Mouse (Mus musculus) layer of hippocampus, adult 11-12 months (tissue): ENCODE results near the gene Taf3.

ENCODE experiments used
- DNase-seq: peaks from one replicate; pipeline ENCODE4 v3.0.0; 2022; ENCODE audit warnings: low spot score

Taf3 gene

GRCm38 (mm10) chr2:9956546-9956945, 91.8 kb downstream of the Taf3 start:
- DNase-seq: no peak

DNA sequence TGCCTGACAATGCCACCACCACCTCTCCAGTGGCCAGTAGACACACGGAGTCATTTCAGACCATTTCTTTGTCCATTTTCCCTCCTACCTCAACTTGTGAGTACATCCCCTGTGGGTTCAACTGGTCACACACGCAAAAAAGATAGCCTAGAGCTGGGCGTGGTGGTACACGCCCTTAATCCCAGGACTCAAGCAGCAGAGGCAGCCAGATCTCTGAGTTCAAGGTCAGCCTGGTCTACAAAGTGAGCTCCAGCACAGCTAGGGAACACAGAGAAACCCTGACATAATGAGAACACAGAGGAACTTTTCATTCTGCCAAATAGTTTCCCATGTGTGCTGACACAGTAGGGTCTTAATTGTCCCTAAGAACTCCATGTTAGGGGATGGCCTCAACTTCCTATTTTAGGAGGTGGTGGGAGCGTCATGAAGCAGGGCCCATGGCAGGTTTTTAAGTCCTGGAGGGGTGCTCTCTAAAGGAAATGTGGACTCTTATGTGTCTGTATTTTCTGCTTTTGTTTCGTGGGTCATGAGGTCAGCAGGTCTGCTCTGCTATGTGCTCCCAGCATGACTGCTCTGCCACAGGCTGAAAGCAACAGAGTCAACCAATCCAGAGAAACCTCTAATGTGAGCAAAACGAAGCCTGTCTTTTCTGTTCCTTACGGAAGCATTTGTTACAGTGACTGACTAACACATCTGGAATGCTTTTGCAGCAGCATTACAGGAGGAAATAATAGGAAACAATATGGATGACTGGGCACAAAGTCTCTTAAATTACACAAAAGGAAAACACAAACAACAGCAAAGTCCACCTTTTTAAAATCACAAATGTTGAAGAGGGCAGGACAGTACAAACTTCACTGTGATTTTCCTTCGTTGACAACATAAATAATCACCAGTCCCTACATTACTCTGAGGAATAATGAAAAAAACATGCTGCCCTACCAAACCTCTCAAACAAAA, 92.5 kb downstream of the Taf3 start:
- no peak for DNase-seq

DNA sequence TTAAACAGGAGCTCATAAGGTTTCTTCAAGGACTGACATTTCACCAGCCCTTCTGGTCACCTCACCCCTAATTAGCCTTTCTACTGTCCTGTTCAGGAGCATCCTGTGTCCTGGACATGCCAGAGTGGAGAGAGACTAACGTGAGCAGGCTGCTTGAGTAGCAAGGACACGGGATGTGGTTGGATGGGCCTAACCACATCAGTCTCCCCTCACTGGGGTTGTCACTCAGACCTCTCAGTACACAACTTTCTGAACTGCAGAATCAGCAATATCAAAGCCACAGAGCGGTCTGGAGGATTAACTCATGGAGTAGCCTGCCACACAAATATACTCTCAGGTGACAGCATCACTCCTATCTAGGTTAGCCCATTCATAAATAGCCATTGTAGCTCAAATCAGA, 101.7 kb downstream of the Taf3 start:
- DNase-seq: no peak

DNA sequence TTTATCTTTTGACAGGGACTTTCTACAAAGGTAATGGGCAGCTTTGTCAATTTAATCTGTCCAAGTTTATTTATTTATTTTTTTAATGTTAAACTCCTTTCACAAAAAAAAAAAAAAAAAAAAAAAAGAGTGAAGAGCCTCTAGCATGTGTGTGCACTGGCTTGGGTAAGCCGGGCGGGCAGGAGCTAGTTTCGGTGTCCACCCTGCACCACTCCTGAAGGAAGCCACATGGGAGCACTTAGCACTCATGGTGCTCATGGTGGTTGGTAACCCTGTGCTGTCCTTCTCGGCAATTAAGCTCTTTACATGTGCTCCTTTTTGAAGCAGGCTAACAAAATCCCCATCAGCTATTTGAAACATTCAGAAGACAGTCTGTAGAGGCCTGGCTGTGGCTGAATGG, 102.8 kb downstream of the Taf3 start:
- no peak for DNase-seq

DNA sequence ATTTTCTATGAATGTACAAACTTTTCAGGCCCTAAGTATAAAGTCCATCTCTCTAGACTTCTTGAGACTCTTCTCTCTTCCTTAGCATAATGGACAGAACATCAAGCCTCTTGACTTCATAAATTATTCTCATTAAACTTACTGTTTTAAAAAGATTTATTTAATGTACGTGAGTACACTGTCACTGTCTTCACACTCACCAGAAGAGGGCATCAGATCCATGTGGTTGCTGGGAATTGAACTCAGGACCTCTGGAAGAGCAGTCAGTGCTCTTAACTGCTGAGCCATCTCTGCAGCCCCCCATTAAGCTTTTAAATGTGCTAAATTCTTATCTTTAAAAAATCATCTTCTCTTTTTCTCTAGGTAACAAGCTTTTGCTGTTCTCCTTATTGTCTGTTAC, 105.4 kb downstream of the Taf3 start:
- DNase-seq: no peak

DNA sequence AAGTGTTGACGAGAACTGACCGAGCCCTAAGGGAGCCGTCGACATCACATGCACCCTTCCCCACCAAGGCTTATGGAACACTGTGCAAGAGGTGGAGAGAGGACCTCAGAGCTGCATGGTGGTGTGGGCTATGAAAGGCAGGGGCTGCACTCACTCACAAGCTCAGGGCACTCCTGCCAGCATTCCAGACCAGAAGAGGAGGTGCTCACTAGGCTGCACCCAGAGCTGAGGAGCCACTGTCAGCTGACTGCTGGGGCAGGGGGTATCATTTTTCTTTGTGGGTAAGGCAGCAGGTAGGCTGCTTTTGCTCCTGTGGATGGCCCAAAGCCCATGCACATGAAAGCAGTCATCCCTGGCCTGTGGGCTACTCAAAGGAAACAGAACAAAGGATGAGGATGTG, 109.1 kb downstream of the Taf3 start:
- no peak for DNase-seq

DNA sequence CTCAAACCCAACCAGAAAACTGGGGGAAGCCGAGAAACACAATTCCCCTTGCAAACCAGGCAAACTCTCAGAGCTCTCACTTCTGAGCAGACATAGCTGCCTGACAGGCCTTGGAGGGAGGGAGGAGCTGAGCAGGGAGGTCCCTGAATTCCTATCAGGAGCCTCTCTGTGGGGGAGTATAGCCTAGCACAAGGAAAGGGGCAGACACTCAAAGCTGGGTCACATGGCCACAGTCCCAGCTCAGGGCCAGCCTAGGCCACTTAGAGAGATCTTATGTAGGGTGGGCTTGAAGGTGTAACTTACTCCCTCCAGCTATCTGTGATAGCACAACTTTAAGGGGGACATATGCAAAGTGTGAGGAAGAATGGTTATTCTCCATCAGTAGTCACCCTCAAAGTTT, 112.4 kb downstream of the Taf3 start:
- DNase-seq: no peak

GRCm38 (mm10) chr2:9926905-9927283, 121.5 kb downstream of the Taf3 start:
- DNase-seq: no peak

DNA sequence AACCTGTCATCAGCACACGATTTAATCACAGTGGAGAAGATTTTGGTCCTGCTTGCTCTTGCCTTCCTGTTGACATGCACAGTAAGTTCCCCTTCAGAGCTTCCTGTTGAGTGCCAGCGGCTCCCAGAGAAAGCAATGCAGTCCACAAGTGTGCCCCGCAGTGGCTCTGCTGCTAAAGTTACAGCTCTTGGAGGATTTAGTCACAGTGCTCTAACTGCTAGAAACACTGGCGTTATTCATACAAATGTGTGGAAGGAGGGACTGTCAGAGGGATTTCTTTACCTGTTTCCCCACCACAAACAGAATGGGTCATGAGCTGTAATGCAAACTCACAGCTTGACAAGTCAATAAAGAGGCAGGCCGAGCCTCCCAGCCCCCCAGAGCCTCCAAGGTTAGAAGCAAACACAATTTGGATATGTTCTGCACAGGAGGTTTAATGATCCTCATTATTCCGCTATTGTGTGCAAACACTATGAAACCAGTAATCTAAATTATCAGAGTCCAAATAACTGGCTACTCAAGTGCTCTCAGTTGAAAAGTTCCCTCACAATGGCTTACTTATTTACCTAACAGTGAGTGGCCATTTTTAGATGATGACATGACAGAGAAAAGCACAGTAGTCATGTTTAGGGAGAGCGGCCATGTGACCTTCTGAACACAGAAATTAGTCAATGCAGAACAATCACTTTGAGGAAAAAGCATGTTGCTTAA, 122.0 kb downstream of the Taf3 start:
- no peak for DNase-seq

DNA sequence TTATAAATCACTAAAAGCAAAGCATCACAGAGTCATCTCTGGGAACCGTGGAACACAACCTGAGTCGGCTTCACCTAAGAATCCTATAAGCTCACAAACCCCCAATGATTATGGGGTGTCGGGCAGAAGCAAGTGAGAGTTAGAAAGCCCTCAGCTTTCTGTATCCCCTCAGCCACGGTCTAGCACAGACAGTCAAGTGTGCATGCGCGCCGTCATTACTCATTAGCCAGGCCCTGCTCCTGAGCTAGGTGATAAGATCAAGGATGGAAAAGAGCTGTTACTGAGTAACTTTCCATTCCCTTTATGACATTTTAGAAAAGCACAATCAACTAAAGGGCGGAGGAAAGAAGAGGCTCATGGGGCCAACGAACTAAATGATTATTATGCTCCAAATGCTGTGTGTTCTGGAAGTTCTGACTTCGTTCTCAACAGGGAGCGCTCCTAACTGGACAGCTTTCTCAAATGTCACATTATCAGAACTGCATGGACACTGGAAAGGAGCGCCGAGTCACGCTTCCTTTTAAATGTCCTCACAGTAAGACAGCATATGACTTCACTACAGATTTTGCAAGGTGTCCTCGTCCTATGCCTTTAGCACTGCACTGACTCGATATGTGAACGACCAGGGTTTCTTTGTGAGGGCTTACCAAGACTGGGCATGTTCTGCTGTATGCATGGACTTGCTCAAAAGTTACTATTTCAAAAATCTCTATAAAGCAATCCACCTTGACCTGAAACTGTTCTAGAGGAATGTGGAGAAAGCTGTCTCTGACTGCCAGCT, 129.5 kb downstream of the Taf3 start:
- no peak for DNase-seq

GRCm38 (mm10) chr2:9917602-9918001, 130.8 kb downstream of the Taf3 start:
- DNase-seq: peak; percentile 7

- DNase-seq: no peak
Measured at GRCm38 (mm10) chr2:9905995-9906394, 142.4 kb downstream of the Taf3 start.

- DNase-seq: no peak
Measured at GRCm38 (mm10) chr2:9903854-9904560, 144.4 kb downstream of the Taf3 start.

- DNase-seq: no peak
Measured at GRCm38 (mm10) chr2:9897846-9898245, 150.6 kb downstream of the Taf3 start.

GRCm38 (mm10) chr2:9896097-9896770, 152.2 kb downstream of the Taf3 start:
- DNase-seq: no peak

DNA sequence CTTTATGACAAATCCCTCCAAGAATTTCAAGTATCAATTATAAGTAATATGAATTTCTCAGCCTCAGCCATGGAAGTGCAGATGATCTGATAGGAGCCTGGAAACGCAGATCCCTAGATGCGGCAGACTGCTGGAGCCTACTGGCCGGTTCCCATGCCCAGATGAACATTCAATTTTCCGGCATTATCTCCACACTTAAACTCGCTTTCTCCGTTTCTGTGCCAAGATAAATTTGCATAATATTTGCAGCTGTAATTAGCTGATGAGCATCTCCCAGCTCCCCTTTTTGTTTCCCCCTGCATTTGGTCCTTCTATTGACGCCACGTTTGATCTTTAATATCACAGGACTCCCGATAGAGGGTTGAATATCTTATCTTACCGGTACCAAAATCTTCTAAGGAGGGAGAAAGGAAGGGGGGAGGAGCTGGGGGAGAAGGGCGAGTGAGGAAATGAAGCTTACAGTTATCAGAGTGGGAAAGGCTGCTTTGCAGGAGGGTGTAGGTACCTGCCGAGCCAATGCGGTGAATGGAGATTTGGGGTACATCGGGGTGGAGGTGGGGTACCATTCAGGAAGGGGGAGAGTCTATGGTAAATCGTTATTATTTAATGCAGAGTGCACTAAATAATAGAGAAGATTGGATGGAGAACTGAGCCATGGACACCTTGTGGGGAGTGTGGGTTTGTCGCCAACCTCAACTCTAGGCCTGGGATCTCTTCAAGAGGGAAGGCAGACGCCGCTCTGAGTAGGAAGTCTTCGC, 153.4 kb downstream of the Taf3 start:
- DNase-seq: no peak

DNA sequence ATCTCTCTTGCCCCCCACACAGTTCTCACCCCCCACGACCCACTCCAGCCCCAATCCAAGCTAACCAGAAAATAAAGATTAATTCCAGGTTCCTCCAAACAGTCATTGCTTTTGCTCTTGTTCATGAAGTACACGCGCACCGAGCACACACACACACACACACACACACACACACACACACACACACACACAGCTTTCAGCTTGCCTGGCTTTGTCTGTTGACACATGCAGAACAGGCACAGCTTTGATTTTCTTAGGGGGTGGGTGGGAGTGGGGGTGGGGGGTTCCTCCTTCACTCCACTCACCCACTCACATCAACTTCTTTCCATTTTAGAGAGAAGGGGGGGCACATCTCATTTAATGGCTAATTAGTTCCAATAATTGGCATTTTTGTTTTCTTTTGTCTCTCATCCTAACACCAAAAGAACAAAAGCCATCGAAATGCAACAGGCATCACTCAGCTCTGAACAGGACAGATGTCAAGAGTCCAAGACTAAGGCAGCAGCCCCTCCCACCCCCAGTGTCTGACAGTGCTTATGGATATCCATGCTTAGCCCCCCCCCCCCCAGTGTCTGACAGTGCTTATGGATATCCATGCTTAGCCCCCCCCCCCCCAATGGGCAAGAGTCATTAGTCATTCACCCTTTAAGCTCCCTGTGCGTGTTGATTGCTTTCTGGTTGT, 155.0 kb downstream of the Taf3 start:
- DNase-seq: no peak

GRCm38 (mm10) chr2:9892541-9892940, 155.9 kb downstream of the Taf3 start:
- DNase-seq: no peak

DNA sequence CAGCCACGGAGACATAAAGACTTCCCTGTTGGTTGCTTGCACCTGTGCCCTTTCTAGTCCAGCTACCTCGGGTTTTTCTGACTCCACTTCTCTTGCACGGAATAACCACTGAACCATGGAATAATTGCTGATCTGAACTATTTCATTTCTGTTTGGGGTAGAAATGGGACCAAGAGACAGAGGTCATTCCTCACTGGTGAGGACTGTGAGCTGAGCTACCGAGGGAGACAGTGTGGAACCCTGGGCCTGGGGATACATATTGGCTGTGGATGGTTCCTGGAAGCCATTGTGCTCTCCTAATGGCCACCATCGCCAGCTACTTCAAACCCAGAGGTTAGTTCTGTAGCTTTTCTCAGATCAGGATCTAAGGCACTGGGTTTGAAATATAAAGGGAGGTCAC, 157.5 kb downstream of the Taf3 start:
- DNase-seq: no peak

DNA sequence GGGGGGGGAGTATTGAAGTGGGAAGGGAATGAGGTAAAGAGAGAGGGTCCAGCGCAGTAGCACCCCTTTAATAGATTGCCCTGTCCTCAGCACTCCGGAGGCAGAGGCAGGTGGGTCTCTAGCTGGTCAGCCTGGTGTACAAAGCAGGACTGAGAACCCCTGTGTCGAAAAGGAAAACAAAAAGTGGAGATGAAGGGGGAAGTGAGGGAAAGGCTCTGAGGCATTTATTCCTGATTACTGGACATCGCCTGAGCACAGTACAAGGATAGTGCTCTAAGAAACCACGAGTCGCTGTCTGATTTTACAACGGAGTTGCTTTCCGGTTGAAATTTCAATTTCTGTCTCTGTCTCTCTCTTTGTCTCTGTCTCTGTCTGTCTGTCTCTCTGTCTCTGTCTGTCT, 158.1 kb downstream of the Taf3 start:
- no peak for DNase-seq
